Mouse (Mus musculus): ENCODE results near the gene 1700123O20Rik.

Gene 1700123O20Rik

DNA sequence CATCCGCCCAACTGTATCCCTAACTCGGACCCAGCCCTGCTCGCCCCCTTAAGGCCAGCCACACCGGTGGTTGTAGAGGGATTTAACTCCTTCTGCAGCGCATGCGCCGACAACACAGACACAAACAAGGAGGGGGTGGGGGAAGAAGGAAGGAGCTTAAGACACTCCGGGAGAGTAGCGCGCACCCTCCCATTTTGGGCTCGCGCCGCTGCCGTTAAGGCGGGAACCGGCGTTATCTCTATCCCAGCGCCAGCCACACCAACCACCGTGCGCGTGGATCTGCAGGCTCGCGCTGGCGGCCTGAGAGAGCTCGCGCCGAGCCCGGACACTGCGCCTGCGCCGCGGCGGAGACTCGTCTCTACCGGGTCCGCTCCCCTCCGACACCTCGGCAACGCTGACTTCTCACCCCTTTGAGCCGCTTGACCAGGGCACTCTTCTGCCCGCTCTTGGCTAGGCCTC is at the start of gene 1700123O20Rik:
TSS of gene 1700123O20Rik (plus strand) at position 154 of the 459 bp plus-strand sequence.
- DNase-seq, result peak; percentile 93

DNA sequence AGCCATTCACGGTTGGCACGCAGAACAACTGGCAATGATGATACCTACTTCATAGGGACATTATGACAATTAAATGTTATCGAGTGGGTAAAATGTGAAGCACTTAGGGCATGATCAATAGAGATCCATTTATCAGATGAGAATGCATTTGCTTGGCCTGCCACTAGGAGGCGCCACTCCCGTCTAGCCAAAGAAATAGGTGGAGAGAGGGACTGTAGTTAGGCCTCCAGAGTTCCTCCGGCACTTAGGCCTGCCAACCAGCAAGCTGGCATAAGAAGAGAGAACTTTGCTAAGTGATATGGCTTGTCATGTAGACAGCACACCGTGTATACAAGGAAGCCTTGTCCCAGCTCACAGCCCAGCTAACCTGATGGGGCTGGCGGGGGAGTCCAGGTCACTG is 49.1 kb upstream of the 1700123O20Rik start:
- peak; percentile 67 for DNase-seq

GRCm38 (mm10) chr14:54638210-54638609 is 47.8 kb upstream of the 1700123O20Rik start:
- no peak for DNase-seq

- DNase-seq, result no peak
Observed at GRCm38 (mm10) chr14:54640121-54640520, 45.9 kb upstream of the 1700123O20Rik start.

GRCm38 (mm10) chr14:54640946-54641304 is 45.1 kb upstream of the 1700123O20Rik start, which contains the start of gene Gm17606:
Gm17606 (plus strand) TSS chr14:54640952.
- no peak for DNase-seq

DNA sequence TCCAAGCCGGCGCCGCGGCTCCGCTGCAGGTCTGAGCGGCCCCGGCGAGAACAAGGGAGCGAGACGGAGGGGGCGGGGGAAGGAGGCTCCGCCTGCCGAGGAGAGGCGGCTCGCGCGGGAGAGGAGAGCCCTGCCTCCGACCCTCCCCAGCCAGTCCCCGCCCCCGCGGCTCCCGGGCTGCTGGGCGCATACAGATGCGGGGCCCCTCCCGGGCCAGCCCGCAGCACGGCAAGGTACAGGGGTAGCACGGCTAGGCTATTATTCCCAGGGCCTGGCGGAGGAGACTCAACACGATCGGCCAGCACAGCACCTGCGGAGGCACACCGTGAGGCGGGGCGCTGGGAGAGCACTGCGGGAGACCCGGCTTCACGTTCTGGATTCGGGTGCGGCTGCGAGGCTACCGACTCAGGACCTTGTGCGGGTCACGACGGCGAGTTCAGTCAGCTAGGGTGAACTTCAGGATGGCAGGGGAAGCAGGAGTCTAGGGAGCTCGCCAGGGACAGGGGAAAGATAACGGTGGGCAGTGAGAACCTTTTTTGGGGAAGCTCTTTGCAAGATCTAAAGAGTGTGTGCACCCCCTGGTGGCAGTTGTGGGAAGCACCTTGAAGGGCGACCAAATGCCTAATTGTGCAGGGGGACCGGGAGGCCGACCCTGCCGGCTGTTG is 44.6 kb upstream of the 1700123O20Rik start, which contains the start of gene Cdh24:
TSS of gene Cdh24 (minus strand) at position 60 of the 665 bp plus-strand sequence.
- peak; percentile 93 for DNase-seq

GRCm38 (mm10) chr14:54642224-54642944 is 43.6 kb upstream of the 1700123O20Rik start:
- no peak for DNase-seq

DNA sequence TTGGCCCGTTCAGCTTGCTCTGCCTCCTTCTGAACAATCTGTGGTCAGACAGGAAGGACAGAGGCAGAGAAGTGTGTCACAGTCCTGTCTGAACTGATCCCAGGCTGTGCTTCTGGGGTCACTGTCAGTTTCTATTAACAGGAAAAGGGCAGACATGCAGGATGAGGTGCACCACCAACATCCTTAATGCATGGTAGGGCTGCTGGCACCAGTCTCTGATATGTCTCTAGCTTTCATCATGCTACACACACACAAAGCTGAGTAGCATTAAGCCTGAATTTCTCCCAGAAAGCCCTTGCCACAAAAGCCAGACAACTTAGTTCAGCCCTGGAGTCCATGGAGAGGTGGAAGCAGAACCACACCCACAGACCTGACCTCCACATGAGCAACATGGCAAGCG is 43.0 kb upstream of the 1700123O20Rik start:
- no peak for DNase-seq

DNA sequence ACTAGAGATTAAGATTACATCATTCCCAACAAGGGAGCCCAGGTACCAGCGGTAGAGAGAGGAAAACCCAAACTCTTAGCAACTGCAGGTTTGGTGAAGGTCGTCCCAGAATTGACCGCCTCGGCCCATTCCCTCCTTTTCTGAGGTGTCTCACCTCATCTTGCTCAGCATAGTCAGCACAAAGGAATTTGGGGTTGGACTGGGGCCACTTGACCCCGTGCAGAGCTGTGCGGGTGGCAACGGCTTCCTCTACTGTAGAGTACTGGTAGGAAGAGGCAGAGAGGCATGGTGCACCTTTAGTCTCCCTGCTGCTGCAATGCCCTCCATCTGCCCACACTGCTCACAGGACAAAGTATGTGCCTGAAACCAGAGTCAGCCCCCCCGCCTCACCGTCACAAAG is 41.7 kb upstream of the 1700123O20Rik start:
- no peak for DNase-seq

GRCm38 (mm10) chr14:54646455-54646854 is 39.6 kb upstream of the 1700123O20Rik start:
- DNase-seq, result no peak

DNA sequence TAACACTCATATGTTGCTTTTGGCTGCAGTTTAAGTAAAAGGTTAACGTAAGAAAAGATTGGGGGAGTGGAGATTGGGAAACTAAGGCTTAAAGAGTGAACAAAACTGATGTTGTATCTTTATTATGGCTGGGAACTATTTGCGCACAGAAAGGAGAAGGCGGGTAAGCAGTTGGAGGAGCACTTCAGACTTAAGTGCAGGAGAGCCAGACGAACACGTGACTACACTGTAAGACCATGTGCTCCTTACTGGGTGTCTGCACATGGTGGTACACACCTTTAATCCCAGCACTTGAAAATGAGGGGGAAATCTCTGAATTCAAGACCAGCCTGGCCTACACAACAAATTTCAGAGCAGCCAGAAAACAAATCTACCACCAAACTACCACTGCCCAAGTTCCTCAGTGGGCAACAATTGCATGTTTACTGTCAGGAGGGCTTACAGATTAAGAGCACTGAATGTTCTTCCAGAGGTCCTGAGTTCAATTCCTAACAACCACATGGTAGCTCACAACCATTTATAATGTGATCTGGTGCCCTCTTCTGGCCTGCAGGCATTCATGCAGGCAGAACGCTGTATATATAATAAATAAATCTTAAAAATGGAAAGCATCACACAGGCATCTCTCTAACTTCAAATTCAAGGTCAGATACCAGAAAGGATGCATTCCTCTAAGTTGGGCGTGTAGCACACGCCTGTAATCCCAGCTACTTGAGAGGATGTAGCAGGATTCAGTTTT is 38.9 kb upstream of the 1700123O20Rik start:
- no peak for DNase-seq

GRCm38 (mm10) chr14:54647900-54648299 is 38.1 kb upstream of the 1700123O20Rik start:
- no peak for DNase-seq

GRCm38 (mm10) chr14:54650621-54651454 is 35.2 kb upstream of the 1700123O20Rik start:
- peak; percentile 89 for DNase-seq

GRCm38 (mm10) chr14:54651556-54651955 is 34.5 kb upstream of the 1700123O20Rik start:
- no peak for DNase-seq

GRCm38 (mm10) chr14:54652787-54653186 is 33.2 kb upstream of the 1700123O20Rik start:
- DNase-seq, result no peak

GRCm38 (mm10) chr14:54653496-54653895 is 32.5 kb upstream of the 1700123O20Rik start:
- peak; percentile 91 for DNase-seq

GRCm38 (mm10) chr14:54660009-54660408 is 26.0 kb upstream of the 1700123O20Rik start:
- DNase-seq, result no peak

GRCm38 (mm10) chr14:54664477-54665222 is 21.4 kb upstream of the 1700123O20Rik start:
- no peak for DNase-seq

- peak; percentile 71 for DNase-seq
Observed at GRCm38 (mm10) chr14:54669381-54669780, 16.6 kb upstream of the 1700123O20Rik start.

DNA sequence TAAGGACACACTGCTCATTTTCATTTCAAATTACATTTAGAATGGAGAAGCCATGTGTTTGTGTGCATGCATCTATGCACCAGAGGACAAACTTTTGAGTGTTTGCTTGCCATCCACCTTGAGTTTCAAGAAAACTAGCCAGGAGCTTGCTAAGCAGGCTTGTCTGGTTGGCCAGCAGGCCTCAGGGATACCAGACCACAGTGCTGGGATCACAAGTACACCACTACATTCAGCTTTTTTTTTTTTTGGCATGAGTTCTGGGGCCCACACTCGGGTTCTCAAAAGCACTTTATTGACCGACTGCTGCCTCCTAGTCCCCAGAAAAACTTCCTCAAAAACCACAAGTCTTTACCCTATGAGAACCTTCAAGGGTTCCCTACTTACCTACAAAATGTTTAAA is 11.7 kb upstream of the 1700123O20Rik start:
- DNase-seq, result no peak

- no peak for DNase-seq
Observed at GRCm38 (mm10) chr14:54676290-54676689, 9.7 kb upstream of the 1700123O20Rik start.
